Mouse (Mus musculus): ENCODE results near the gene Zcchc10.

DNA sequence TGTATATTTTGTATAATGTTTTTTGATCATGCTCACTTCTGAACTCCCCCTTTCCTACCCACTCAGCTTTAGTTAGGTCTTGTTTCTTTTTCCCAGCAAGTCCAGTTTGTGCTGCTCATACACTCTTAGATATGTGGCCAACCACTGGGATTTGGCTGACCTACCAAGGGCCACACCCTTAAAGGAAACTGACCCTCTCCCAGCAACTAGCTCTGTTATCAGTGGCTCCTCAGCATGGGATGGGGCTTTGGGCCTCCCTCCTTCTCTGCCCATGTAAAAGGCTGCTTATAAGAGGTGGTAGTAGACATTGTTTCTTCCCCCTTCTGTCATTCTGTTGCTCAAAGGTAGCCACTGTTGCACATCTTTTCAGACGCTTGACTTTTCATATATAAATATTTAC, 54.4 kb downstream of the Zcchc10 start:
- TF ChIP-seq CTCF (IDR thresholded peaks at IDR 0.05; ENCODE audit: borderline replicate concordance, insufficient read depth, low read length) (no peak), POLR2A (IDR thresholded peaks at IDR 0.05; ENCODE audit: low read depth, low read length) (no peak)
